Mouse (Mus musculus) heart, embryonic 16.5 days (tissue): Measurements from ENCODE around the gene Rrp9. TPM values are rescaled to one million over a fixed set of nuclear protein-coding genes. Genes with fewer than 3 reads are reported as not detected.
"Not testable (repeated sequence)": the region's sequence is repeated elsewhere in the genome, so short reads cannot be mapped to it uniquely, and the experiment has no call there.

Source experiments
- ATAC-seq: fragments of 200-750 bp; cut with Nextera tagmentation; replicated peaks from 2 replicates; pipeline ENCODE4 v1.8.0; 2017; ENCODE audit warnings: moderate number of reproducible peaks; ENCODE audit not compliant: insufficient read depth, low FRiP score; ENCODE audit errors: extremely low read depth
- H3K27ac ChIP-seq: fragments of 300-500 bp; sonication (generic); 2 replicates; pipeline ENCODE4 v1.5.1; 2014; ENCODE audit warnings: mild to moderate bottlenecking, low read length, control low read depth, moderate library complexity
- H3K27me3 ChIP-seq: fragments of 300-500 bp; sonication (generic); 2 replicates; pipeline ENCODE4 v1.6.1; 2014; ENCODE audit warnings: low read length, mixed read lengths; ENCODE audit not compliant: control insufficient read depth, insufficient read depth
- H3K36me3 ChIP-seq: fragments of 300-500 bp; sonication (generic); 2 replicates; pipeline ENCODE4 v1.6.1; 2014; ENCODE audit not compliant: control insufficient read depth, insufficient read depth
- H3K4me1 ChIP-seq: fragments of 300-500 bp; sonication (generic); 2 replicates; pipeline ENCODE4 v1.6.1; 2014; ENCODE audit warnings: low read length, mixed read lengths; ENCODE audit not compliant: control insufficient read depth, insufficient read depth
- H3K4me2 ChIP-seq: fragments of 300-500 bp; sonication (generic); 2 replicates; pipeline ENCODE4 v1.6.1; 2014; ENCODE audit warnings: low read depth, mild to moderate bottlenecking, control low read depth, low read length
- H3K4me3 ChIP-seq: fragments of 300-500 bp; sonication (generic); 2 replicates; pipeline ENCODE4 v1.5.1; 2014; ENCODE audit warnings: mild to moderate bottlenecking, control low read depth, low read length
- H3K9ac ChIP-seq: fragments of 300-500 bp; sonication (generic); 2 replicates; pipeline ENCODE4 v1.6.1; 2014; ENCODE audit warnings: low read length, control low read depth
- H3K9me3 ChIP-seq: fragments of 300-500 bp; sonication (generic); replicated peaks from 2 replicates; pipeline ENCODE4 v1.6.1; 2016; ENCODE audit warnings: low read length; ENCODE audit not compliant: control insufficient read depth
- WGBS: fragments of 180-500 bp; shearing (Covaris S2); extraction: QIAGEN DNeasy Blood & Tissue Kit; methylation state at CpG from one replicate; pipeline ENCODE4 v1.1.7; 2014; 5-methylcytosine and 5-hydroxymethylcytosine counted together
- polyA plus RNA-seq: library from polyadenylated mRNA; unstranded; fragments of >200 nt; fragmentation: Nextera tagmentation; extraction: Ambion mirVana; gene quantifications from 2 replicates; pipeline ENCODE4 v1.2.1, GENCODE M21; 2015

Rrp9 gene
- polyA plus RNA-seq, 1 experiment from 2014 or later, result 29.6 TPM

- Histone ChIP-seq H3K4me3 (no peak overlapping the region), H3K27ac (no peak overlapping the region), H3K36me3 (peaks cover 35% of the 10 kb centered on the region), H3K27me3 (no peaks in the 10 kb centered on the region), H3K9me3 (no peaks in the 10 kb centered on the region), H3K4me2 (no peak overlapping the region), H3K4me1 (no peaks in the 10 kb centered on the region; the same call in 1 of the 2 replicates), H3K9ac (no peak overlapping the region)
- WGBS, result 89% methylated on average over 17 of the region's 17 CpGs
- no peak for ATAC-seq
Observed at GRCm38 (mm10) chr9:106483606-106484005, 7.8 kb downstream of the Rrp9 start.

GRCm38 (mm10) chr9:106485076-106485475, 9.3 kb downstream of the Rrp9 start:
- no peaks in the 10 kb centered on the region; the same call in 1 of the 2 replicates for H3K4me1 ChIP-seq
- no peak for ATAC-seq
- no peak overlapping the region for H3K27ac ChIP-seq
- no peak overlapping the region for H3K9ac ChIP-seq
- no peak overlapping the region for H3K4me2 ChIP-seq
- H3K4me3 ChIP-seq, result no peak overlapping the region
- WGBS, result 90% methylated on average over 10 of the region's 10 CpGs
- no peaks in the 10 kb centered on the region for H3K27me3 ChIP-seq
- H3K9me3 ChIP-seq, result no peaks in the 10 kb centered on the region
- H3K36me3 ChIP-seq, result peaks cover 35% of the 10 kb centered on the region

- WGBS, result 82% methylated on average over 6 of the region's 6 CpGs
- not testable (repeated sequence) for H3K4me3 ChIP-seq, ATAC-seq, H3K4me1 ChIP-seq, H3K27me3 ChIP-seq, H3K27ac ChIP-seq, H3K9me3 ChIP-seq, H3K9ac ChIP-seq, H3K4me2 ChIP-seq
- H3K36me3 ChIP-seq, result peaks cover 22% of the 10 kb centered on the region
Observed at GRCm38 (mm10) chr9:106487602-106488001, 11.8 kb downstream of the Rrp9 start.

GRCm38 (mm10) chr9:106499667-106500066, 23.9 kb downstream of the Rrp9 start, which contains the start of gene Iqcf1:
Gene Iqcf1 (plus strand): TSS chr9:106499967.
- 89% methylated on average over 6 of the region's 6 CpGs for WGBS
- Histone ChIP-seq H3K9ac (no peak within 1 kb of the TSS), H3K4me1 (no peaks in the 10 kb centered on the region), H3K27ac (no peak within 1 kb of the TSS), H3K9me3 (no peaks in the 10 kb centered on the region), H3K4me3 (no peak within 1 kb of the TSS), H3K36me3 (no peaks in the 10 kb centered on the region), H3K27me3 (no peaks in the 10 kb centered on the region), H3K4me2 (no peak within 1 kb of the TSS)
- no peak for ATAC-seq

- no peaks in the 10 kb centered on the region for H3K4me1 ChIP-seq
- H3K9ac ChIP-seq, result no peak overlapping the region
- H3K4me3 ChIP-seq, result no peak overlapping the region
- ATAC-seq, result no peak
- no peak overlapping the region for H3K27ac ChIP-seq
- no peak overlapping the region for H3K4me2 ChIP-seq
- H3K27me3 ChIP-seq, result no peaks in the 10 kb centered on the region
- no peaks in the 10 kb centered on the region for H3K9me3 ChIP-seq
- 82% methylated on average over 22 of the region's 22 CpGs for whole genome bisulfite sequencing
- no peaks in the 10 kb centered on the region for H3K36me3 ChIP-seq
Observed at GRCm38 (mm10) chr9:106501846-106502245, 26.1 kb downstream of the Rrp9 start.

- no peak overlapping the region for H3K9ac ChIP-seq
- H3K4me3 ChIP-seq, result no peak overlapping the region
- no peaks in the 10 kb centered on the region for H3K9me3 ChIP-seq
- H3K27ac ChIP-seq, result no peak overlapping the region
- H3K27me3 ChIP-seq, result no peaks in the 10 kb centered on the region
- ATAC-seq, result no peak
- no peaks in the 10 kb centered on the region for H3K4me1 ChIP-seq
- H3K4me2 ChIP-seq, result no peak overlapping the region
- no peaks in the 10 kb centered on the region for H3K36me3 ChIP-seq
- WGBS, result 71% methylated on average over 6 of the region's 6 CpGs
Observed at GRCm38 (mm10) chr9:106504246-106504645, 28.5 kb downstream of the Rrp9 start.

- Histone ChIP-seq H3K4me2 (no peak overlapping the region), H3K4me1 (peaks cover 10% of the 10 kb centered on the region), H3K9me3 (no peaks in the 10 kb centered on the region), H3K9ac (no peak overlapping the region), H3K4me3 (no peak overlapping the region), H3K27ac (no peak overlapping the region), H3K27me3 (peaks cover 2% of the 10 kb centered on the region), H3K36me3 (no peaks in the 10 kb centered on the region)
- 87% methylated on average over 10 of the region's 10 CpGs for WGBS
- ATAC-seq, result no peak
Observed at GRCm38 (mm10) chr9:106509356-106509755, 33.6 kb downstream of the Rrp9 start.

GRCm38 (mm10) chr9:106512729-106513450, 37.1 kb downstream of the Rrp9 start:
- no peak overlapping the region for H3K27ac ChIP-seq
- no peaks in the 10 kb centered on the region for H3K9me3 ChIP-seq
- ATAC-seq, result no peak
- H3K4me2 ChIP-seq, result no peak overlapping the region
- H3K27me3 ChIP-seq, result peaks cover 5% of the 10 kb centered on the region
- 28% methylated on average over 13 of the region's 13 CpGs for WGBS
- H3K9ac ChIP-seq, result no peak overlapping the region
- H3K4me1 ChIP-seq, result peaks cover 10% of the 10 kb centered on the region
- H3K4me3 ChIP-seq, result no peak overlapping the region
- no peaks in the 10 kb centered on the region for H3K36me3 ChIP-seq

GRCm38 (mm10) chr9:106513566-106513965, 37.8 kb downstream of the Rrp9 start:
- Histone ChIP-seq H3K9me3 (no peaks in the 10 kb centered on the region), H3K9ac (no peak overlapping the region), H3K27me3 (peaks cover 5% of the 10 kb centered on the region), H3K4me1 (peaks cover 10% of the 10 kb centered on the region), H3K36me3 (no peaks in the 10 kb centered on the region), H3K4me2 (no peak overlapping the region), H3K4me3 (no peak overlapping the region), H3K27ac (no peak overlapping the region)
- 72% methylated on average over 6 of the region's 6 CpGs for WGBS
- no peak for ATAC-seq
